Mouse (Mus musculus): ENCODE measurements around the gene Pacsin1.

- TF ChIP-seq CTCF (IDR thresholded peaks at IDR 0.05; ENCODE audit: borderline replicate concordance, control insufficient read depth, extremely low read depth, insufficient read depth, low read length, poor library complexity) (no peak), POLR2A (IDR thresholded peaks at IDR 0.05; ENCODE audit: control insufficient read depth, extremely low read depth, insufficient read depth, low read length, poor library complexity) (no peak)
Observed at GRCm38 (mm10) chr17:27760169-27760568, 104.9 kb downstream of the Pacsin1 start.

All from thymus, adult 2 months (tissue).